Mouse (Mus musculus) T-helper 1 cell (primary cell): Measurements from ENCODE around the gene P4ha1.
"Not testable (repeated sequence)": the region's sequence is repeated elsewhere in the genome, so short reads cannot be mapped to it uniquely, and the experiment has no call there.

Source experiments
- in situ Hi-C: fragments of 300-600 bp; cut with MboI, MseI; formaldehyde crosslinking; loops from one replicate; pipeline ENCODE4 v1.15.1; 2025; ENCODE audit warnings: high pct_unique_total_duplicates

Gene P4ha1

DNA sequence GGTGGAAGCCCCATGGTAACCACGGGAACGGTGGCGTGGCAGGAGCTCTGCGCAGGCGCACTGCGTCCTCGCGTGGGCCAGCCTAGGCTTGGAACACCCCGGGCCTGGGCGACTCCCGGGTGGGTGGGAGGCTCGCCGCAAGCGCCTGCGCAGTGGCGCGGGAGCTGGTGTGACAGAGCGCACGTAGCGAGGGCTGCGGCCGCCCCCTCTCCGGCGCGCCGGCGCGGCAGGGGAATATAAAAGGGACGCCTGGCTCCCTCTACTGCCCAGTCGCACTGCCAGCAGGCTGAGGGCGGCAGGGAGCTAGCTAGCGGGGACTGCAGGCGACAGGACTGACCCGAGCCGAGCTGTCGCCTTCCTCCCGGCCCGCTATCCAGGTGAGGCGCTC lies at the start of gene P4ha1:
TSS of gene P4ha1 (plus strand) at position 197 of the 388 bp plus-strand sequence.
- in situ Hi-C loops: no loop called here

DNA sequence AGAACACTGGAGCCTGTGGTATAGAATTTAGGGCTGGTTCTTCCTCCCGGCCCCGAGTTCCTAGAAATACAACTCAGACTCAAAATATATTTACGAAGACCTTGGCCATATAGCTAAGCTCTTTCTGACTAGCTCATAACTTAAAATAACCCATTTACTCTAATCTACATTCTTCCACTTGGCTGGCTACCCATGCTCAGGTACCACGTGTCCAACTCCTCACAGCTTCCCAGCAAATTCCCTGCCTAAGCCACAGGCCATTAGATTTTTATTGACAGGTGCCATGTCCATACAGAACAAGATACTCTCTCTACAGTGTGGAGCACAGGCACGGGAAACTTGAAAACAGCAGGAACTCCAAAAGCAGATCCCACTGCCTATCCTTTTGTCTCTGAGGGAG lies 47.4 kb upstream of the P4ha1 start:
- in situ Hi-C loops: no loop called here

DNA sequence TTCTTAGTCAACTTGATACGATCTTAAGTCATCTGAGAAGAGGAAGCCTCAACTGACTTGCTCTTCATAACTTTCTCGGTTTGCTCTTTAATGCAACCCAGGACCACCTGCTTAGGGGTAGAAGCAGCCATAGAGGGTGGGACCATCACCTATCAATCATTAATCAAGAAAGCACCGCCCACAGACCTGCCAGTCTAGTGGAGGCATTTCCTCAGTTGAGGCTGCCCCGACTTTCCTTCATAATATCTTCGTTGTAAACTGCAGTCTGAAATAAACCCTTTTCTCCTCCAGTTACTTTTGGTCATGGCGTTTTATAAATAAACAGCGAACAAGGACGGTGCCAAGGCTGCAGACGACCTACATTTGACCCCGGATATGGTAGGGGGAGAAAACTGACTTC lies 46.0 kb upstream of the P4ha1 start:
- in situ Hi-C loops: no loop called here

- in situ Hi-C loops: no loop called here
Measured at GRCm38 (mm10) chr10:59277729-59278475, 45.2 kb upstream of the P4ha1 start.

DNA sequence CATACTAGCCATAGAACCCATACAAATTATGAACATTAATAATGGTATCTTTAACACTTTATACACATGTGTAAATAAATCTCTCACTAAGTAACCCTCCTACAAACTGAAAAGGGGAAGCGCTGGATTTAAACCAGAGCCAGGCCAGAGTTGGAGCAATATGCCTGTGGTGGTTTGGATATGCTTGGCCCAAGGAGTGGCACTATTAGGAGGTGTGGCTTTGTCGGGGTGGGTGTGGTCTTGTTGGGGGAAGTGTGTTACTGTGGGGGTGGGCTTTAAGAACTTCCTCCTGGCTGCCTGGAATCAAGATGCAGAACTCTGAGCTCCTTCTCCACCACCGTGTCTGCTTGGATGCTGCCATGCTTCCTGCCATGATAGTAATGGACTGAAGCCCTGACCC lies 39.9 kb upstream of the P4ha1 start:
- in situ Hi-C loops: no loop called here

GRCm38 (mm10) chr10:59283749-59284148 lies 39.3 kb upstream of the P4ha1 start:
- in situ Hi-C loops: no loop called here

DNA sequence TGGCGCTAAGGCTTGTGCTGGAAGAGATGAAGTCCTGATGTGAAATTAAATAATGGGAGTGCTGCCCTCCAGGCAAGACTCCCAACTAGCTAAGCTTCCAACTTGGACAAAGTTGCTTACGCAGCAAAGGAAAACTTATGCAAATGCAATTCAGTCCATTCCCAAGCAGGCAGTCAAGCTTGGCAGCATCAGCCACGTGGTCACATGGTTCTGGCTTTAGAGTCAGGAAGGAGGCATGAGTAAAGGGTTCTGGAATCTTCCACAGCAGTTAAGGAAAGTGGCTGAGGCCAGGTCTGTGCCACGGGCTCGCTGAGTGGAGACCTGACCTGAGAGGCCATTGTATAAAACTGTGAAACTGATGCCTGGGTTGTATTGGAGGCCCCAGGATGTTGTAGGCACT lies 37.6 kb upstream of the P4ha1 start:
- in situ Hi-C loops: loop anchor here (5.0 kb wide), 1 partner anchor 133 kb away; no protein-coding TSS in a partner anchor

DNA sequence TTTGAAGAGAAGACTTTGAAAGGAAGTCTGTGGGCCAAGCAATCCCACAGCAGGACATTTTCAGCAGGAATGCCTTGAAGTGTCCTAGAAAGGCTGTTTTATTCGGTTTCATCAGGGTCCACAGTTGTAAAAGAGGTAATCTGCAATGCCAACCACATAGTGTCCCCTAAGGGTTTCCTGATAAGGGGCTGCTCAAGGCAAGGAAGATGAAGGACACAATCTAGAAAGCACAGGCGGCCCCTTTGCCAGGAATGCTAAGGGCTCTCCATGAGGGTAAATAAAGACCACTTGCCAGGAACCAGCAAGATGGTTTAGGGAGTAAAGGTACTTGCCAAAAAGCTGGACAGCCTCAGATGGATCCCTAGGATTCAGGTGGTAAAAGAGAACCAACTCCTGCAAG lies 35.8 kb upstream of the P4ha1 start:
- in situ Hi-C loops: loop anchor here (5.0 kb wide), 1 partner anchor 135 kb away; no protein-coding TSS in a partner anchor

- in situ Hi-C loops: loop anchor here (5.0 kb wide), 1 partner anchor 135 kb away; no protein-coding TSS in a partner anchor
Measured at GRCm38 (mm10) chr10:59287662-59288061, 35.4 kb upstream of the P4ha1 start.

DNA sequence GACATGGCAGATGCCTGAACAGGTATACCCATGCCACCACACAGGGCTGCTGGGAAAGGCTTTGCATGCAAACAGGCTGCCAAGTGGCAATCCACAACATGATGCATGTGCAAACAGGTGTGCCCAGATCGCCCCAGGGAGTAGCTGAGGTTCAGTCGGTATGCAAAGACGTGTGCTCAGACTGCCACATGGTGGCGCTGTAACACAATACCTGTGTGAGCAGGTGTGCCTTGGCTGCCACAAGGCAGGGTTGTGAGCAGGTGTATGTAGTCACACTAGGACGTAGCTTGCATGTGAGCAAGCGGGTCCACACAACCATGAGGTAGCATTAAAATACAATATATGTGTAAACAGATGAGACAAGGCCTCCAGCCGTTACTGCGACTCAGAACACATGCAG lies 34.0 kb upstream of the P4ha1 start:
- in situ Hi-C loops: loop anchor here (5.0 kb wide), 1 partner anchor 137 kb away; no protein-coding TSS in a partner anchor

- in situ Hi-C loops: loop anchor here (5.0 to 10.0 kb wide), 2 partner anchors 179 to 477 kb away; partner anchors contain the start of gene Sh3rf3
Measured at GRCm38 (mm10) chr10:59291536-59291935, 31.6 kb upstream of the P4ha1 start.

DNA sequence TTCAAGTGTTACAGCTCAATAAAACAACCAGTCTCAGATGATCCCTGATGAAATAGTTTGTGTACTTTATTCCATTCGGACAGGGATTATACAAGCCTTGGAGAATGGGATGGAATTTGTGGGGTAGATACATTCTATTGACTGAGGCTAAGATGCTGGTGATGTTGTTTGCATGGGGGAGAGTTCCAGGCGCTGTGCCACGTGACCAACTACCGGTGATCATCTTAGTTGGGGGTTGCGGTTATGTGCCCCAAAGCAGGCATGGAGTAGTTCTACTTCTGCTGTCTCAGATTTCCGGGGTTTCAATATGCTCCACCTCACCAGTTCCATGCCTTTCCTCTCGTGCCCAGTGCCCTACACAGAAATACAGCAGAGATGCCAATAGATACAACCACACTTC lies 31.0 kb upstream of the P4ha1 start:
- in situ Hi-C loops: loop anchor here (5.0 to 10.0 kb wide), 2 partner anchors 180 to 477 kb away; partner anchors contain the start of gene Sh3rf3

- in situ Hi-C loops: loop anchor here (5.0 to 10.0 kb wide), 2 partner anchors 180 to 478 kb away; partner anchors contain the start of gene Sh3rf3
Measured at GRCm38 (mm10) chr10:59292558-59292957, 30.5 kb upstream of the P4ha1 start.

DNA sequence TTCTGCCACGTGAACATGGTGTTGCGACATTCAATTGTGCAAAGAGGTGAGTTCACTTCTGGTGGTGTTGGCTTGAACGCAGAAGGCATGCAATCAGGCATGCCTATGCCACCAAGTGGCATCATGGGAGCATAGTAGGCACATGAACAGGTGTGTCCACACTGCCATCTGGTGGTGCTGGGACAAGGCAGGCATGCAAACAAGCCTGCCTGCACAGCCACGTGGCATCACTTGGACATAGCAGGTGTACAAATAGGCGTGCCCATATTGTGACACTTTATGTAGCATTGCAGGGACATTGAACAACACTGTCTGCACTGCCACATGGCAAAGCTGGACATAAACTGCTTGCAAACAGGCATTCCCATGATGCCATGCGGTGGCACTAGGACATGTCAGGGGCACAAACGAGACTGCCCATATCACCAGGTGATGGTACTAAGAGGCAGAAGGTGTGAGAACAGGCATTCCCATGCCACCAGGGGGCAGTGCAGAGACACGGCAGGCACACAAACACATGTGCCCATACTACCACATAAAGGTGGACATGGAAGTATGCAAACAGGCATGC lies 27.8 kb upstream of the P4ha1 start:
- in situ Hi-C loops: loop anchor here (5.0 to 10.0 kb wide), 3 partner anchors 57 to 572 kb away; partner anchors contain the start of gene Sh3rf3

GRCm38 (mm10) chr10:59296261-59296660 lies 26.8 kb upstream of the P4ha1 start:
- in situ Hi-C loops: loop anchor here (5.0 to 10.0 kb wide), 3 partner anchors 56 to 571 kb away; partner anchors contain the start of gene Sh3rf3

DNA sequence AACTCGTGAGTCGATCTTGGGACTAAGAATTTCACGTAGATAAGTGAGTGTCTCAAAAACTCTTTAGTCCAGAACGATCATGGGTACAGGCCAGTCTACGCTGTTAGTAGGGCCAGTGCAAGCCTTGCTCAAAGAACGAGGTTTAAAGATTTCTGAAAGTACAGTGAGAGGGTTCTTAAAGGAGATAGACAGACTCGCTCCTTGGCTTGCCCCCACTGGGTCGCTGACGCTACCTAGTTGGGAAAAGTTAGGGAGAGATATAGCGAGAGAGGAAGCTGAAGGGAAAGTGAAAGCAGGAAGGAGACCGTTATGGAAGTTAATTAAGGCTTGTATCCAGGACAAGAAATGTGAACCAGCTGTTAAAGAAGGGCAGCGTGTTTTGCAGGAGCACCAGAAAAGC lies 20.4 kb upstream of the P4ha1 start:
- in situ Hi-C loops: not testable (repeated sequence)

DNA sequence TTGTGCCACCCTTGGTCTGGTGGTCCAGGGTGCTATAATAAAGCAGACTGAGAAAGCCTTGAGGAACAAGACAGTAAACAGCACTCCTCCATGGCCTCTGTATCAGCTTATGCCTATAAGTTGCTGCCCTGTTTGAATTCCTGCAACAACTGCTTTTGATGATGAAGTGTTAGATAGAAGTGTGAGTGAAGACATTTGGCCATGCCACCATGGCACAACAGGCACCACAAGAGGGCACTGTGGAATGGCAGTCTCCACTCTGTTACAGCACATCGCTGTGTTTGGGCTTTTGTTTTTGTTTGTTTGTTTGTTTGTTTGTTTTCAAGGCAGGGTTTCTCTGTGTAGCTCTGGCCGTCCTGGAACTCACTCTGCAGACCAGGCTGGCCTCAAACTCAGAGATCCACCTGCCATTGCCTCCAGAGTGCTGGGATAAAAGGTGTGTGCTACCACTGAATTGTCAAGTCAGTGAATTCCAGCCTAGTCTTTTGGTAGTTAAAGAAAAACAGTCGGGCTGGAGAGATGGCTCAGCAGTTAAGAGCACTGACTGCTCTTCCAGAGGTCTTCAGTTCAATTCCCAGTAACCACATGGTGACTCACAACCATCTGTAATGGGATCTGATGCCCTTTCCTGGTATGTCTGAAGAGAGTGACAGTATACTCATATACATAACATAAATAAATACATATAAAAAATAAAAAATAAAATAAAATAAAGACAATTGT lies 13.9 kb upstream of the P4ha1 start:
- in situ Hi-C loops: no loop called here

GRCm38 (mm10) chr10:59310124-59310523 lies 13.0 kb upstream of the P4ha1 start:
- in situ Hi-C loops: no loop called here

GRCm38 (mm10) chr10:59310691-59311457 lies 12.2 kb upstream of the P4ha1 start:
- in situ Hi-C loops: no loop called here

GRCm38 (mm10) chr10:59311881-59312280 lies 11.2 kb upstream of the P4ha1 start:
- in situ Hi-C loops: no loop called here

DNA sequence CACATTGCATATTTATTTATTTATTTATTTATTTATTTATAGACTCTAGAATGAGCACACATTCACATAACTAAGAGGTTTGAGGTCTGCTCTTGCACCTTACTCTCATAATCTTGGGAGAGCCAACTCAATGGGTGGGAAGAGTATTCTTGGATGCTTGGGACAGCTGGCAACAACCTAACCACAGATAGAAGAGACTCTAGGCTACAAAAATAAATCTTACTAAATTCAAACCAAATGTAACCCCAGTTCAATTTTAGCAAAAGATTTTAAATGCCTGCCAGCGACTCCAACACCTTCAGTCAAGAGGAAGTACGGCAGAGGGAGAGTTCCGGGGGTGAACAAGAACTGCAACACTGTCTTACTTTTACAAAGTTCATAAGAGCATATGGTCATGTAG lies 2.0 kb upstream of the P4ha1 start:
- in situ Hi-C loops: no loop called here
